Mouse (Mus musculus) cerebellum, adult 2 months (tissue): ENCODE measurements at regions not wholly inside any gene's neighbourhood (a gene's known extent, or its start where the extent isn't known, plus 50 kb on each side); places are given as distances from the start of the nearest gene placed in this dataset.
A peak's percentile ranks its signal among the peaks of the same experiment; 100 is the strongest.

Experiments
- DNase-seq, 2 experiments: peaks; one replicate each; pipeline ENCODE4 v3.0.0; 2021
- H3K27ac ChIP-seq: fragments of 200-500 bp; 2 replicates; pipeline ENCODE4 v1.5.1; 2012; ENCODE audit warnings: low read length, control low read depth, inconsistent platforms; ENCODE audit not compliant: insufficient read depth
- H3K27me3 ChIP-seq: fragments of 200-500 bp; 2 replicates; pipeline ENCODE4 v1.6.1; 2012; ENCODE audit warnings: inconsistent platforms, mild to moderate bottlenecking, low read length, moderate library complexity; ENCODE audit not compliant: control insufficient read depth, insufficient read depth
- H3K4me1 ChIP-seq: fragments of 200-500 bp; 2 replicates; pipeline ENCODE4 v1.6.1; 2011; ENCODE audit warnings: low read length; ENCODE audit not compliant: control insufficient read depth, insufficient read depth
- H3K4me3 ChIP-seq: fragments of 200-500 bp; replicated peaks from 2 replicates; pipeline ENCODE3; 2011; ENCODE audit warnings: mild to moderate bottlenecking, low read depth, low read length, control low read depth; ENCODE audit not compliant: insufficient read depth
- CTCF ChIP-seq: fragments of 200-500 bp; IDR thresholded peaks from 2 replicates; pipeline ENCODE4 v1.5.1; 2011; ENCODE audit warnings: low read depth, mild to moderate bottlenecking, control low read depth, low read length, moderate library complexity, borderline replicate concordance; ENCODE audit not compliant: insufficient read depth
- POLR2A ChIP-seq: fragments of 200-500 bp; IDR thresholded peaks from 2 replicates; pipeline ENCODE4 v1.6.1; 2011; ENCODE audit warnings: low read length, control low read depth, borderline replicate concordance; ENCODE audit not compliant: insufficient read depth
- WGBS: fragments of 180-500 bp; shearing (Covaris S2); methylation state at CpG from one replicate; pipeline ENCODE4 v1.1.7; 2018; 5-methylcytosine and 5-hydroxymethylcytosine counted together

GRCm38 (mm10) chr14:106763089-106763605 lies 657.1 kb downstream of the Trim52 start:
- DNase-seq: no peak
- TF ChIP-seq CTCF (no peak), POLR2A (no peak)

GRCm38 (mm10) chr14:106765884-106766467 lies 660.0 kb downstream of the Trim52 start:
- H3K4me3 ChIP-seq: no peak overlapping the region
- no peak for DNase-seq
- H3K27me3 ChIP-seq: no peaks in the 10 kb centered on the region
- H3K27ac ChIP-seq: no peak overlapping the region
- H3K4me1 ChIP-seq: peaks cover 5% of the 10 kb centered on the region; the same call in 1 of the 2 replicates
- 80% methylated on average over 8 of the region's 8 CpGs for WGBS
- TF ChIP-seq CTCF (peak; percentile 63), POLR2A (no peak)

More at GRCm38 (mm10) chr14:106763089-106763605, 657.1 kb downstream of the Trim52 start:
- H3K4me1 ChIP-seq: peaks cover 5% of the 10 kb centered on the region; the same call in 1 of the 2 replicates
- H3K27me3 ChIP-seq: no peaks in the 10 kb centered on the region
- H3K27ac ChIP-seq: no peak overlapping the region
- 22% methylated on average over 2 of the region's 2 CpGs for WGBS
- no peak overlapping the region for H3K4me3 ChIP-seq
